Mouse (Mus musculus) adrenal gland, postnatal 14 days (tissue): ENCODE measurements around the gene Adamtsl1. TPM values are rescaled to one million over a fixed set of nuclear protein-coding genes. Genes with fewer than 3 reads are reported as not detected.

Source experiments
- DNase-seq: peaks from one replicate; pipeline ENCODE4 v3.0.0; 2021; ENCODE audit warnings: mixed read lengths
- total RNA-seq: library from RNA; stranded (reverse); gene quantifications from 2 replicates; pipeline ENCODE4 v1.2.3, GENCODE M21; 2021

Gene Adamtsl1
- total RNA-seq, 1 experiment from 2014 or later: 14.9 TPM

DNA sequence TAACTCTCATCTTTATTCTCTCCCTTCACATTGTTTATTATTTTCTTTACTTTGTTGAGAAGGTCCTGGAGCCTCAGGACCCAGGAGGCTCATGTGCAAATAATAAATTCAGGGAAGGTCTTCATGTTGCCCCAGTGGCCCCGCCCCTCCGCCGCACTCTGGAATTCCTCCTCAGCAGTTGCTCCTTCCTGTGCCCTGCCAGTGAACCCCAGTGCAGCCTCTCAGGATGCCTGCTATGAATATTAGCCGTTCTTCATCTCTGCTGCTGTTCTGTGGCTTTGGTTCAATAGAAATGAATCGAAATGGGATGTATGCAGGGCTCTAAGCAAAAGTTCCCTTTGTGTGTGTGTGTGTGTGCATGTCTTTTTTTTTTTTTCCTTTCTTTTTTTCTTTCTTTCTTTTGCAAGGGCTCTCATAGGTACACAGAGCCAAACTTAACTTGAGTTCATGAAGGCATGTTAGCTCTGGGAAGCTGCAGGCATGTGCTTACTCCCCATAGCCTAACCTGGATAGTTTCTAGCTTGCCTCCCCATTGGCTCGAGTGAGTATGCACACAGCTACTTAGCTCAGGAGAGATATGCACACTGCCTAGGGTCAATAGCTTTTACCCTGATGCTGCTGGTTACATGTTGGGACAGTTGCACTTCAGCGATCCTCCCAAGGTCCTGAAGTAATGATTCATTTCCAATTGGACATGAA, 892.7 kb downstream of the Adamtsl1 start:
- DNase-seq: no peak

DNA sequence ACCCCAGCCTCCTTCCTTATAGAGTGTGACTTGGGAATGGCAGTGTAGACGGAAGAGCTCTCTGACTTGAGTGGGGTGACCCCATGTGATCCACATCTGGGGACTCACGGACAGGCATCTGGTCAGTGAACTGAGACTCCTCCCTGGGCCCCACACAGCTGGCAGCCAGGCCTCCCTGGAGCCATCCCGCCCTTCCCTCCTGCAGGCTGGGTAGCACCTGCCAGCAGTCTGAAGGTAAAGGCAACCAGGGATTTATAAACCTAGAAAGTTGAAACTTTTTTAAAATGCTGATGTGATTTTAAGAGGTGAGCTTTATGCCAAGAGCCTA, 893.2 kb downstream of the Adamtsl1 start:
- no peak for DNase-seq

GRCm38 (mm10) chr4:86408421-86408820, 894.4 kb downstream of the Adamtsl1 start:
- DNase-seq: no peak

DNA sequence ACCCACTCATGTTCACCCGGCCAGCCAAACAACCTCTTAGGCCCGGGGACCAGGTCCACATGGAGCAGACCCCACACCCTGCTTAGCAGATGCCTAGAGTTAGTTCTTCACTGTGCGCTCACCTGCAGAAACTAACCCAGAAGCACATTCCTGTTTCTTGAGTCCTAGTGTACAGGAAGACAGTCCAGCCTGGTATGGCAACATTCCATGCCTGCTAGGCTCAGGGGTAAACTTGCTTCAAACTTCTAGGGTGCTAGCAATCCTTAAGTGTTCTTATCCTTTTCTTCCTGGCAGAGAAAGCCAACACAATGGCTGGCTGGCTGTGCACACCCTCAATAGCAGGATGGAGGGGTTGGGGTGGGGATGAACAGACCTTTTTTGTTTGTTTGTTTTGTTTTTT, 897.0 kb downstream of the Adamtsl1 start:
- DNase-seq: no peak

GRCm38 (mm10) chr4:86413388-86413787, 899.4 kb downstream of the Adamtsl1 start:
- no peak for DNase-seq

GRCm38 (mm10) chr4:86416401-86417025, 902.5 kb downstream of the Adamtsl1 start:
- peak; percentile 34 for DNase-seq

- no peak for DNase-seq
These were observed 908.6 kb downstream of the Adamtsl1 start for GRCm38 (mm10) chr4:86422586-86422985.

DNA sequence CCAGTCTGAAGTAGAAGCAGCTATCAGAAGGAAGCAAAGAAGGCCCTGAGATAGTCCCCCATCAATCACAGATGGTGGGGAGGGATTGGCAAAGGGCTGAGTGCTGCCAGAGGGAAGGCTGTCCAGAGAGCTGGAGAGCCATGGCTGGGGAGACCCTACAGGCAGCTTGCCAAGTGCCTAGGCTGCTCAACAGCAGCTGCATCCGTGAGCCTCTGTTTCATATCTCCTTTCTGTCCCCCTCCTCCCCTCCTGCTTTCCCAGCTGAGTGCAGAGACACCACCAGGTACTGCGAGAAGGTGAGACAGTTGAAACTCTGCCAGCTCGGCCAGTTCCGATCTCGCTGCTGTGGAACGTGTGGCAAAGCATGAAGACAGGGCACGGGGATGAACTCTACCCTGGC, 911.6 kb downstream of the Adamtsl1 start:
- no peak for DNase-seq

- DNase-seq: no peak
These were observed 912.6 kb downstream of the Adamtsl1 start for GRCm38 (mm10) chr4:86426549-86426948.

DNA sequence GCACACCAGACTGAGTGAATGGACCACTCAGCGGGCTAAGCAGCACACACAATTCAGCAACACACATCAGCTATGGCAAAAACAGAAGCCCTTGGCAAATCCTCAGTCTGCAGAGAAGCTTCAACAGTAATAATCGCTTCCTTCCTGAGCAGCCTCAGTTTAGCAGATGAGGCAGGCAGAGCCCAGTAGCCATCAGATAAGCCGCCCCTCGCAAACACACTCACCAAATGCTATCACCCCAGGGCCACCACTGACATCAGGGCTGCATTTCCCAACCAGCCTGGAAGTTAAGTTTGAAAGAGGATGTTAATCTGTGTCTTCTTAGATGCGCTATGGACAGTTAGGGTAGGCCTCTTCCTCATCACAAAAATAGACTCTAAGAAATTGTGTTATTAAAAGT, 913.3 kb downstream of the Adamtsl1 start:
- DNase-seq: no peak

DNA sequence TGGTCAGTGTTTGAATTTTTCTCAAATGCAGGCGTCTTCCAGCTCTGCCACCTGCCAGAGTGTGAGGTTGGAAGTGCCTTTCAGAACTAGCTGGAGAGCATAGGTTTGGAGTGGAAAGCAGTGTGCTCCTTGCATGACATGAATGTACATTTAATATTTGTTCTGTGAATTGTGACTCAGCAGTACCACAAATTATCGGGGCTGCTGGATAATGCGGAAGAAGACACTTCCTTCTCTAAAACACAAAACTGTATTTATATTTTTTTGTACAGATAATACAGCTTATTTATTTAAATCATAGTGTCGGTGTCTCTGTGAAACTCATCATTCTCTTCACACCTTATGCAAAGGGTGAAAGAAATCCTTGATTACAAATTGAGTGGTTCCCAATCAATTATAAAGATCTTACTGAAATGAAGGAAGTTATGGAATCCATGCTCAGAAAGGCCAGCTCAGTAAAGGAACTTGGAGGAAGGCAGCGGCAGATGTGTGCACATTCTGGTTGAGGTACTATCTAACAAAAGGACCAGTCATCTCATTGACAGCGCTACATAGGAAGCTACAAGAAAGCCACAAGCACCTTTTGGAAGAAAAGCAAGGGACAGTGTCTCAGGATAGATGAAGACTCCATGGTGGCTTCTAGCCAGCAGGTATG, 914.2 kb downstream of the Adamtsl1 start:
- DNase-seq: no peak

DNA sequence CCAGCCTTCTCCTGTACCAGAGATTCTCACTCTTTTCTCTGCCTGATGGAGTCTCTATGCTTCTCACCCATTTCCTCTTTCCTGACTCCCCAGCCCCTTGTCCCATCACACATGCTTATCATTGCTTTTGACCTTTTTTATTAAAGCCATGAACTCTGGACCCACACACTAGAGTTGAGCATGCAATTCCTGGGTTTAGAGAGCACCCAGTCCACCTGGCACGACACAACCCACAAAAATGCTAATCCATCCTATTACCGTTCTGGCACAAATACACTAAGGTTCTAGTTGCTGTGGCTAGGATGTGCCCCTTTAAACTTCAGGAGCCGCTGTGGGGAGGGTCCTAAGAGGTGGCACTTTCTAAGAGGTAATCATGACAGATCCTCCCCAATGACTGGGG, 921.7 kb downstream of the Adamtsl1 start:
- no peak for DNase-seq

DNA sequence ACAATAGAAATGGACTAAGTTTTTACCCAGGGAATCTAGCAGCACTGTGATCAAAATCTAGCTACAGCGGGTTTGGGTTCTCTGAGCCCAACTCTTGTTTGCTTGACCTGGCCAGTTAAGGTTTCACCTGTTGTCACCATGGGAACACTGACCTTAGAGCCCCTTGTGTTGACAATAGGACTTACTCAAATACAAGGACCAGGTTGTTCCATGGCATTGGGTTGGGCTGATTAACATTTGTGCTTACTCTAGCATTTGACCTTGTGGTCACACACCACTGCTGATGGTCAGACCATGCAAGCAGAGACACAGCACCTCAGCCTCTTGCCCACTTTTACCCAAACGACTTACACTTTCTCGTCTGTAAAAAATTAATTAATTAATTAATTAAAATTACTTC, 922.4 kb downstream of the Adamtsl1 start:
- no peak for DNase-seq

GRCm38 (mm10) chr4:86450468-86450867, 936.5 kb downstream of the Adamtsl1 start:
- no peak for DNase-seq

DNA sequence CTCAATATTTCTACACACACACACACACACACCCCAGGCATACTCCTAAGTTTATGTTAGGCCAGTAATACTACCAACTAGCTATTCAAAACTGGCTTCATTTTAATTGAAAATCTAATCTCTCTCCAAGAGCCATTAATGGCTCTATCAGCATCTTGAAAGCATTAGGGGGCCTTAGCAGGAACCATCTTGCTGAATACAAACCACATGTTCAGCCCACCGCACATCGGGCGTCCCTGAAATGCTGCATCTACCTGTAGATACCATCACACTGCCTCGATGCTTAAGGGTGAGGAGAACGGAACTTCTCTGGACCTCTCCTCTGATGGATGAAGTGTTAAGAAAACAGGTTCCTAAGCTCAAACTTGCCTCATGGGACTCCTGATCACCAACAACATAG, 950.8 kb downstream of the Adamtsl1 start:
- DNase-seq: no peak
